Mouse (Mus musculus) spleen, postnatal 36 days (tissue): ENCODE data around the gene Thsd7b.
"Not testable (repeated sequence)": the region's sequence is repeated elsewhere in the genome, so short reads cannot be mapped to it uniquely, and the experiment has no call there.

Source experiments
- DNase-seq, 2 experiments: peaks; one replicate each; pipeline ENCODE4 v3.0.0; 2022; ENCODE audit warnings: low spot score in 2 of 2, mixed read lengths in 1 of 2

Thsd7b gene

GRCm38 (mm10) chr1:130099227-130099626, 826.1 kb downstream of the Thsd7b start:
- no peak for DNase-seq

- no peak for DNase-seq
Observed at GRCm38 (mm10) chr1:130112580-130113314, 839.6 kb downstream of the Thsd7b start.

- no peak for DNase-seq
Observed at GRCm38 (mm10) chr1:130113549-130113948, 840.4 kb downstream of the Thsd7b start.

- no peak for DNase-seq
Observed at GRCm38 (mm10) chr1:130130901-130131300, 857.8 kb downstream of the Thsd7b start.

- DNase-seq, result no peak
Observed at GRCm38 (mm10) chr1:130166187-130166586, 893.1 kb downstream of the Thsd7b start.

GRCm38 (mm10) chr1:130167260-130167659, 894.2 kb downstream of the Thsd7b start:
- no peak for DNase-seq

GRCm38 (mm10) chr1:130169875-130170274, 896.8 kb downstream of the Thsd7b start:
- DNase-seq, result no peak

- DNase-seq, result no peak
Observed at GRCm38 (mm10) chr1:130170290-130170689, 897.2 kb downstream of the Thsd7b start.

- DNase-seq, result not testable (repeated sequence)
Observed at GRCm38 (mm10) chr1:130186836-130187235, 913.7 kb downstream of the Thsd7b start.

GRCm38 (mm10) chr1:130192190-130193028, 919.3 kb downstream of the Thsd7b start:
- DNase-seq, result no peak

GRCm38 (mm10) chr1:130217404-130217803, 944.3 kb downstream of the Thsd7b start:
- DNase-seq, result no peak

- DNase-seq, result no peak
Observed at GRCm38 (mm10) chr1:130222904-130223303, 949.8 kb downstream of the Thsd7b start.

GRCm38 (mm10) chr1:130245563-130245962, 972.5 kb downstream of the Thsd7b start:
- DNase-seq, result no peak

- DNase-seq, result not testable (repeated sequence)
Observed at GRCm38 (mm10) chr1:130246264-130246663, 973.2 kb downstream of the Thsd7b start.

GRCm38 (mm10) chr1:130246930-130247329, 973.8 kb downstream of the Thsd7b start:
- not testable (repeated sequence) for DNase-seq

GRCm38 (mm10) chr1:130262046-130262445, 988.9 kb downstream of the Thsd7b start:
- DNase-seq, result no peak
